Mouse (Mus musculus): ENCODE data around the gene Fchsd2.

GRCm38 (mm10) chr7:101070406-101070805 lies 22.3 kb upstream of the Fchsd2 start:
- TF ChIP-seq FLI1 (IDR thresholded peaks at IDR 0.05; ENCODE audit: low read length) = no peak
- no peak for TF ChIP-seq GATA1 (IDR thresholded peaks at IDR 0.05; ENCODE audit: borderline replicate concordance, low read length)
